Comparison of ENCODE assay signal across 8 mouse cellular contexts in genomic region chr14:78900770-78901169, GRCm38 (mm10). TPM values are rescaled to one million over a fixed set of nuclear protein-coding genes. Genes with fewer than 3 reads are reported as not detected.
A peak's percentile ranks its signal among the peaks of the same experiment; 100 is the strongest.
DNase-seq lines count a peak whose midpoint lies in the region; ATAC-seq and TF ChIP-seq lines count a peak whose summit lies in the region.

No protein-coding gene starts in this region.

- TF ChIP-seq POLR2A in limb, embryonic 14.5 days (IDR thresholded peaks at IDR 0.05; ENCODE audit: borderline replicate concordance, extremely low read depth, insufficient read depth, insufficient read length): no peak

- peak; percentile 61 for DNase-seq in lung, embryonic 14.5 days
- no peak for DNase-seq in lung, adult 18-20 months
- peak; percentile 26 to 30 for DNase-seq in adrenal gland, postnatal 36 days
- DNase-seq in limb, embryonic 14.5 days (ENCODE audit: low spot score): peak; percentile 77
- DNase-seq in thymus, postnatal 10 days (ENCODE audit: low spot score in 2 of 2): peak; percentile 10 to 33
- DNase-seq in urinary bladder, postnatal 4 days (ENCODE audit: low spot score in 2 of 2): no peak

- no peak overlapping the region for H3K4me3 ChIP-seq in lung, embryonic 14.5 days (ENCODE audit: low read depth, low read length)
- no peak overlapping the region for H3K4me3 ChIP-seq in heart, embryonic 11.5 days (ENCODE audit: low read depth, low read length)
- no peak overlapping the region for H3K4me3 ChIP-seq in limb, embryonic 14.5 days (replicated peaks; ENCODE audit: low read length)

- no peak for TF ChIP-seq CTCF in lung, embryonic 14.5 days (IDR thresholded peaks at IDR 0.05; ENCODE audit: low read depth)

- no peaks in the 10 kb centered on the region for H3K27me3 ChIP-seq in lung, embryonic 14.5 days (ENCODE audit: insufficient read depth, low read length)
- H3K27me3 ChIP-seq in heart, embryonic 11.5 days (ENCODE audit: control insufficient read depth, insufficient read depth, low read length): no peaks in the 10 kb centered on the region
- no peaks in the 10 kb centered on the region for H3K27me3 ChIP-seq in limb, embryonic 14.5 days (ENCODE audit: control insufficient read depth, insufficient read depth, low read length)

- no peak overlapping the region for H3K9ac ChIP-seq in lung, embryonic 14.5 days
- no peak overlapping the region for H3K9ac ChIP-seq in heart, embryonic 11.5 days (ENCODE audit: low read depth, low read length)
- H3K9ac ChIP-seq in limb, embryonic 14.5 days (ENCODE audit: low read depth, low read length, severe bottlenecking): no peak overlapping the region

- no peak overlapping the region; the same call in 1 of the 2 replicates for H3K27ac ChIP-seq in lung, embryonic 14.5 days (ENCODE audit: low read depth)
- 0 out of 2 replicates have a peak overlapping the region, but pooled peaks have one; percentile 50 for H3K27ac ChIP-seq in heart, embryonic 11.5 days (ENCODE audit: low read depth, low read length)
- H3K27ac ChIP-seq in limb, embryonic 14.5 days (replicated peaks; ENCODE audit: low read depth, low read length): peak overlapping the region; percentile 48; the same call in 1 of the 2 replicates

- ATAC-seq in lung, embryonic 14.5 days (ENCODE audit: insufficient read depth): peak; percentile 89
- no peak for ATAC-seq in heart, embryonic 11.5 days (replicated peaks; ENCODE audit: insufficient number of reproducible peaks, low FRiP score, low TSS enrichment)
- ATAC-seq in limb, embryonic 14.5 days (ENCODE audit: low FRiP score, low read depth): peak; percentile 90
- ATAC-seq in megakaryocyte-erythroid progenitor cell, adult 5-6 weeks (replicated peaks; ENCODE audit: low FRiP score, low TSS enrichment, poor library complexity, severe bottlenecking): no peak

- no peak overlapping the region for H3K4me2 ChIP-seq in lung, embryonic 14.5 days
- H3K4me2 ChIP-seq in heart, embryonic 11.5 days: peak overlapping the region; percentile 12; the same call in 1 of the 2 replicates
- no peak overlapping the region for H3K4me2 ChIP-seq in limb, embryonic 14.5 days (replicated peaks; ENCODE audit: low read depth, low read length, severe bottlenecking)

- 22% methylated on average over 2 of the region's 2 CpGs for WGBS in lung, embryonic 14.5 days
- 6% methylated on average over 2 of the region's 2 CpGs for WGBS in heart, embryonic 11.5 days (ENCODE audit: insufficient replicate concordance)
- WGBS in limb, embryonic 14.5 days: 3% methylated on average over 2 of the region's 2 CpGs

- H3K4me1 ChIP-seq in lung, embryonic 14.5 days (ENCODE audit: insufficient read depth): no peaks in the 10 kb centered on the region; the same call in 1 of the 2 replicates
- H3K4me1 ChIP-seq in heart, embryonic 11.5 days (ENCODE audit: control insufficient read depth, insufficient read depth, low read length): peaks cover 11% of the 10 kb centered on the region
- peaks cover 17% of the 10 kb centered on the region for H3K4me1 ChIP-seq in limb, embryonic 14.5 days (ENCODE audit: control insufficient read depth, insufficient read depth, low read length)

- H3K9me3 ChIP-seq in lung, embryonic 14.5 days (ENCODE audit: low read depth, low read length): no peaks in the 10 kb centered on the region
- no peaks in the 10 kb centered on the region for H3K9me3 ChIP-seq in heart, embryonic 11.5 days (replicated peaks; ENCODE audit: control insufficient read depth, low read length)
- no peaks in the 10 kb centered on the region for H3K9me3 ChIP-seq in limb, embryonic 14.5 days (ENCODE audit: control insufficient read depth, low read length)

- H3K36me3 ChIP-seq in lung, embryonic 14.5 days (ENCODE audit: insufficient read depth): no peaks in the 10 kb centered on the region
- no peaks in the 10 kb centered on the region for H3K36me3 ChIP-seq in heart, embryonic 11.5 days (ENCODE audit: control insufficient read depth, insufficient read depth, low read length)
- H3K36me3 ChIP-seq in limb, embryonic 14.5 days (ENCODE audit: control insufficient read depth, insufficient read depth, low read length): no peaks in the 10 kb centered on the region

RNA-seq across cellular contexts. Expression of gene Vwa8, which starts 51.9 kb away (rescaled TPM):
- polyA plus RNA-seq in lung, embryonic 14.5 days (2014; fragmentation: Nextera tagmentation; extraction: Ambion mirVana): 12.5 and 13.9 TPM in 2 replicates
- total RNA-seq in adrenal gland, postnatal 36 days (2021): 100 to 1,000 TPM; 146 to 169 TPM
- polyA plus RNA-seq in heart, embryonic 11.5 days (2014; fragmentation: Nextera tagmentation; extraction: Ambion mirVana): 14.5 and 18.5 TPM in 2 replicates
- 11.8 and 12.2 TPM in 2 replicates for polyA plus RNA-seq in limb, embryonic 14.5 days (2012; rRNA removed)
- polyA plus RNA-seq in limb, embryonic 14.5 days (2014; fragmentation: Nextera tagmentation; extraction: Ambion mirVana): 12.2 and 14.0 TPM in 2 replicates
- total RNA-seq in megakaryocyte-erythroid progenitor cell, adult 5-6 weeks (2014; fragmentation: Nextera tagmentation): 9.3 and 12.2 TPM in 2 replicates
- total RNA-seq in megakaryocyte-erythroid progenitor cell, adult 5-6 weeks (2017): 11.8 and 19.9 TPM in 2 replicates

Comparison
In these comparisons a context has a peak if more than half of its experiments do, and no peak if none do; other contexts are left out.
1. DNase-seq: peak in lung, embryonic 14.5 days (single experiment), adrenal gland, postnatal 36 days (2 of 2), limb, embryonic 14.5 days (single experiment) and thymus, postnatal 10 days (2 of 2); none in lung, adult 18-20 months (0 of 2) and urinary bladder, postnatal 4 days (0 of 2).
2. ATAC-seq: peak in lung, embryonic 14.5 days (single experiment) and limb, embryonic 14.5 days (single experiment); none in heart, embryonic 11.5 days (single experiment) and megakaryocyte-erythroid progenitor cell, adult 5-6 weeks (single experiment).